Mouse (Mus musculus): ENCODE data around the gene Cdc25b. TPM values are rescaled to one million over a fixed set of nuclear protein-coding genes. Genes with fewer than 3 reads are reported as not detected.
"Not testable (repeated sequence)": the region's sequence is repeated elsewhere in the genome, so short reads cannot be mapped to it uniquely, and the experiment has no call there.

The Cdc25b gene
- total and polyA plus RNA-seq, 3 experiments: 4.3 to 12.5 (median 10.3) TPM

DNA sequence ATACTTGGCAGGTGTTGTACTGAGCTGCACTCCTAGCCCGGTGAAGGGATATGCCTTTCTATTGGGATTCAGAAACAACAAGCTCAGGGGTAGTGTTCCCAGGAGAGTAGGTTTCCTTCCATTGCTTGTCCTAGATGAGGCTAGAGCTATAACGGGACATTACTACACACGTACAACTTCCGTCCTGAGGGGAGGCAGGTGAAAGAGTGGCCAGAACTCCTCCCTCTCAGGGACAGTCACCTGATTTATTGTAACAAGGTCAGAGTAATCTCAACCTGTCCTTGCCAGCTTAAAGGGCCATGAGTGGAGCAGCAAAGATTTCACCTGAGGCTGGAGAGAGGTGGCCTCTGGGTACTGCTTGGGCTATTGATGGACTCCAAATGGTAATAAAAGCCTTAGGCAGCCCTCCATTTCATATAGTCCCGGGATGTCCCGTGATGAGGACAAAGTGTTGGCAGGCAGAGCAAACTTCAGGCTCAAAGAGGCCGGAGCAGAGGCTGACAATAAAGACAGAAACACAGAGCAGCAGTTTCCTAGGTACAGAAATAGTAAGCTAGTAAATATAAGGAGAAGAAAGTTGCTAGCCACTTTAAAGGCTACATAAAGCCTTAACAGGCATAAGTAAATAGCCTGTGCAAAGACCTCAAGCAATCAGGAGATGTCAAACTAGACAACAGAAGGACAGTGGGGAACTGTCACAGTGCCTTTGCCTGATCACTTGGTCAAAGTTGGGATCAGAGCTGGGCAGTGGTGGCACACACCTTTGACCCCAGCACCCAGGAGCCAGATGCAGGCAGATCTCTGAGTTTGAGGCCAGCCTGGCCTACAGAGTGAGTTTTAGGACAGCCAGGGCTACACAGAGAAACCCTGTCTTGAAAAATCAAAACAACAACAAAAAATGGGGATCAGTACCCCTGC, 29.5 kb downstream of the Cdc25b start:
- no peak overlapping the region for H3K9ac ChIP-seq (ENCODE audit: low read depth, low read length)
- WGBS: 22% methylated on average over 7 of the region's 7 CpGs
- DNase-seq: peak in 1 of 2 experiments; percentile 67
- H3K79me2 ChIP-seq (replicated peaks; ENCODE audit: control insufficient read depth, insufficient read depth, low read length): no peaks in the 10 kb centered on the region
- intact Hi-C loops (cut with DNase I): no loop called here
- peak overlapping the region; percentile 83 for H3K27ac ChIP-seq
- no peaks in the 10 kb centered on the region for H3K27me3 ChIP-seq (ENCODE audit: control insufficient read depth, insufficient read depth, low read length)
- peaks cover 20% of the 10 kb centered on the region for H3K4me1 ChIP-seq (ENCODE audit: control insufficient read depth, insufficient read depth, low read length)
- TF ChIP-seq CTCF (IDR thresholded peaks at IDR 0.05) (no peak), EP300 (IDR thresholded peaks at IDR 0.05; ENCODE audit: insufficient read depth, low read depth, low read length) (peak; percentile 89), POLR2A (IDR thresholded peaks at IDR 0.05; ENCODE audit: insufficient read depth, low read depth, low read length) (peak; percentile 51; the same call in 1 of the 2 replicates)
- H3K4me3 ChIP-seq: no peak overlapping the region
- H3K36me3 ChIP-seq (ENCODE audit: control insufficient read depth, insufficient read depth, low read length): peaks cover 12% of the 10 kb centered on the region

DNA sequence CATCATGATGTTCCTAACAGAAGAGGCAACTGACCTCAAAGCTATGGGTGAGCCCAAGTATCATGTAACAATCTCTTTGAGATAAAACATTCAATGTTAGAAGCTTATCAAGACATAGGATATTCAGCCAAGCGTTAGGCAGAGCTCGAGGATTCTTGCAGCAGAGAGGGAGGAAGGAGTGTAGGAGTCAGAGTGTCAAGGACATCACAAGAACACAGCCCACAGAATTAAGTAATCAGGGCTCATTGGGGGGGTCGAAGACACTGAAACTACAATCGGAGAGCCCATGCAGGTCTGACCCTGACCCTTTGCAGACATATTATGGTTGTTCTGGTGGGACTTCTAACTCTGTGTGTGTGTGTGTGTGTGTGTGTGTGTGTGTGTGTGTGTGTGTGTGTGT, 33.3 kb downstream of the Cdc25b start:
- no peak overlapping the region for H3K27ac ChIP-seq
- DNase-seq: no peak
- no peaks in the 10 kb centered on the region for H3K27me3 ChIP-seq (ENCODE audit: control insufficient read depth, insufficient read depth, low read length)
- H3K4me3 ChIP-seq: no peak overlapping the region
- peaks cover 5% of the 10 kb centered on the region for H3K36me3 ChIP-seq (ENCODE audit: control insufficient read depth, insufficient read depth, low read length)
- no peaks in the 10 kb centered on the region for H3K79me2 ChIP-seq (replicated peaks; ENCODE audit: control insufficient read depth, insufficient read depth, low read length)
- intact Hi-C loops (cut with DNase I): no loop called here
- no peak overlapping the region for H3K9ac ChIP-seq (ENCODE audit: low read depth, low read length)
- TF ChIP-seq POLR2A (IDR thresholded peaks at IDR 0.05; ENCODE audit: insufficient read depth, low read depth, low read length) (no peak), CTCF (IDR thresholded peaks at IDR 0.05) (no peak), EP300 (IDR thresholded peaks at IDR 0.05; ENCODE audit: insufficient read depth, low read depth, low read length) (no peak)
- peaks cover 9% of the 10 kb centered on the region for H3K4me1 ChIP-seq (ENCODE audit: control insufficient read depth, insufficient read depth, low read length)
- 58% methylated on average over 4 of the region's 4 CpGs for WGBS

DNA sequence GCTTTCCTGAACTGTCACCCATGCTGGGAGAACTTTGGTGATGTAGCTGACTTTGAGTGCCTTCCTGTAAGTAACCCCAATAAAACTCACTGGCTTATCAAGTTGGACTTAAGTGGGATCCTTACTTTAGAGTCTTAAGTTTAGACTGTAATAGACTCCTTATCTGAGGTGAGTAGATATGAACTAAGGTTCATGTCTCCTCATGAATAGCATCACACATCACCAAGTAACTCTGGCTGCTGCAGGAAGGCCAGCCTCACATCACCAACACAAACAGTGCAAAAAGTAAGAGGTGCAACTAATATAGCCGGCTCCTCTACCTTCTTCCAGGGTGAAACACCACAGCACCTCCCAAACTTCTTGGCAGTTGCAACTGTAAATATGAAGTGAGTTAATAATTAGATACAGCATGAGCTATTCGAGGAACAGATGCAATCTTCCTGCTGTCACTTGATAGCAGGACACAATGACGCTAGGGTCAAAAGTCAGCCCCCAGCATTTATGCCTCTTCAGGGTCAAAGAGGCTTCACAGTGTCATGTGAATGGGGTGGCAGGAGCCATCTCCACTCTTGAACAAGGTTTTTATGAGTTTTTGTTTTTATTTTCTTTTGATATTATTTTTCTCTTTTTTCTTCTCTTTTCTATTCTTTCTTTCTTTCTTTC, 35.2 kb downstream of the Cdc25b start:
- no peaks in the 10 kb centered on the region for H3K79me2 ChIP-seq (replicated peaks; ENCODE audit: control insufficient read depth, insufficient read depth, low read length)
- H3K27ac ChIP-seq: no peak overlapping the region
- H3K27me3 ChIP-seq (ENCODE audit: control insufficient read depth, insufficient read depth, low read length): no peaks in the 10 kb centered on the region
- TF ChIP-seq EP300 (IDR thresholded peaks at IDR 0.05; ENCODE audit: insufficient read depth, low read depth, low read length): no peak
- TF ChIP-seq CTCF (IDR thresholded peaks at IDR 0.05): no peak
- no peak for TF ChIP-seq POLR2A (IDR thresholded peaks at IDR 0.05; ENCODE audit: insufficient read depth, low read depth, low read length)
- 45% methylated on average over 3 of the region's 3 CpGs for WGBS
- H3K36me3 ChIP-seq (ENCODE audit: control insufficient read depth, insufficient read depth, low read length): no peaks in the 10 kb centered on the region
- DNase-seq: no peak
- peaks cover 1% of the 10 kb centered on the region for H3K4me1 ChIP-seq (ENCODE audit: control insufficient read depth, insufficient read depth, low read length)
- intact Hi-C loops (cut with DNase I): no loop called here
- H3K9ac ChIP-seq (ENCODE audit: low read depth, low read length): no peak overlapping the region
- H3K4me3 ChIP-seq: no peak overlapping the region

DNA sequence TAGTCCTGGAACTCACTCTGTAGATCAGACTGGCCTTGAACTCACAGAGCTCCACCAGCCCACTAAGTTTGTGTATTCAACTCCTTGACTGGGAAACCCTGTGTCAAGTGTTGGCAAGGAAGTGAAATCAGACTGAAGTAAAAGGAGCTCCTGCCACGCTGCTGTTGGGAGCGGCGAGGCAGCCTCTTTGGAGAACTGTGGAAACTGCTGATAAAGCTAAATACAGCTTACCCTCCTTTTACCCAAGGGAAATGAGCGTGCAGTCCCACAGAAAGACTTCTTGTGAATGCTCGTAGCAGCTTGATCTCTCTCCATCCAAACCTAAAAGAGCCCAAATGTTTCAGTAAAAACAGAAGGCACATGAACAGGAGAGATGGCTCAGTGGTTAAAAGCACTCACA, 35.8 kb downstream of the Cdc25b start:
- intact Hi-C loops (cut with DNase I): no loop called here
- peak in 1 of 2 experiments; percentile 37 for DNase-seq
- TF ChIP-seq CTCF (IDR thresholded peaks at IDR 0.05) (no peak), EP300 (IDR thresholded peaks at IDR 0.05; ENCODE audit: insufficient read depth, low read depth, low read length) (no peak), POLR2A (IDR thresholded peaks at IDR 0.05; ENCODE audit: insufficient read depth, low read depth, low read length) (no peak)
- Histone ChIP-seq H3K27ac (no peak overlapping the region), H3K4me3 (no peak overlapping the region), H3K27me3 (ENCODE audit: control insufficient read depth, insufficient read depth, low read length) (no peaks in the 10 kb centered on the region), H3K36me3 (ENCODE audit: control insufficient read depth, insufficient read depth, low read length) (no peaks in the 10 kb centered on the region), H3K79me2 (replicated peaks; ENCODE audit: control insufficient read depth, insufficient read depth, low read length) (no peaks in the 10 kb centered on the region), H3K9ac (ENCODE audit: low read depth, low read length) (no peak overlapping the region), H3K4me1 (ENCODE audit: control insufficient read depth, insufficient read depth, low read length) (peaks cover 1% of the 10 kb centered on the region)
- 14% methylated on average over 5 of the region's 5 CpGs for WGBS

DNA sequence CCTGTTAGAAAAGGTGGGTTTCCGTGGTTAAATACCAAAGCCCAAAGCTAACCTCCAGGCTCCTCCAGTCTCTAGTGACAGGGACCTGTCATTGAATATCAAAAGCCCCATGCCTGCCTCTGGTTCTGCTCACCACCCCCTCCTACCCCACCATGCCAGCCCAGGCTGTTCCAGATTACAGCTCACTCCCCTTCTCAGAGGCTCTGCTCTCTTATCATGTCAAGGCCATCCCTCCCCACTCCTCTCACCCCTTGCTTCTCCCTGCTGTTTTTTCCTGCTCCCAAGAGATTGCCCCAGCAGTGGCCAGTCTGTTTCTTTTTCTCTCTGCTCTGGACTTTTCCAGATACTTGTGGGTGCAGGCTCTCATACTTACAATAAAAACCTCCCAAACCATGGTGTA, 36.8 kb downstream of the Cdc25b start:
- Histone ChIP-seq H3K4me1 (ENCODE audit: control insufficient read depth, insufficient read depth, low read length) (peaks cover 1% of the 10 kb centered on the region; the same call in 1 of the 2 replicates), H3K9ac (ENCODE audit: low read depth, low read length) (no peak overlapping the region), H3K27me3 (ENCODE audit: control insufficient read depth, insufficient read depth, low read length) (no peaks in the 10 kb centered on the region), H3K79me2 (replicated peaks; ENCODE audit: control insufficient read depth, insufficient read depth, low read length) (no peaks in the 10 kb centered on the region), H3K36me3 (ENCODE audit: control insufficient read depth, insufficient read depth, low read length) (no peaks in the 10 kb centered on the region), H3K4me3 (no peak overlapping the region), H3K27ac (no peak overlapping the region)
- TF ChIP-seq POLR2A (IDR thresholded peaks at IDR 0.05; ENCODE audit: insufficient read depth, low read depth, low read length) (no peak), EP300 (IDR thresholded peaks at IDR 0.05; ENCODE audit: insufficient read depth, low read depth, low read length) (no peak), CTCF (IDR thresholded peaks at IDR 0.05) (no peak)
- no peak for DNase-seq
- intact Hi-C loops (cut with DNase I): no loop called here
- 83% methylated on average over 1 of the region's 1 CpGs for WGBS

DNA sequence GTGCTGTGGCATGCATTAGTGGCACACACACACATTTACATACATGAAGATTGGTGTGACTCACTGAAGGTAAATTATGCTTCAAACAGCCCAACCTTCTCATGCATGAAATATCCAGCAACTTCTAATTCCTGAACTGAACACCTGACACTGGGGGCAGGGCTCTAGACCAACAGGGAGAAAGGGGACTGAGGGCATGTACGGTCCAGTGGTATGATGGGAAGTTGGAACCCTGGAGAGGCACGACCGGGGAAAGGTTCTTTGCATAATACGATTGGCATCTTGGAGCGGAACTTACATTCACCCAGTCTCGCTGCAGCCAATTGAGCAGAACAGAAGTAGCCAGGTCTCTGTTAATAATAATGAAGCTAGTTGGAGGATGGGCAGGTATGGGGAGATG, 38.4 kb downstream of the Cdc25b start:
- no peaks in the 10 kb centered on the region for H3K79me2 ChIP-seq (replicated peaks; ENCODE audit: control insufficient read depth, insufficient read depth, low read length)
- H3K27ac ChIP-seq: no peak overlapping the region
- DNase-seq: no peak
- peaks cover 1% of the 10 kb centered on the region; the same call in 1 of the 2 replicates for H3K4me1 ChIP-seq (ENCODE audit: control insufficient read depth, insufficient read depth, low read length)
- intact Hi-C loops (cut with DNase I): no loop called here
- TF ChIP-seq EP300 (IDR thresholded peaks at IDR 0.05; ENCODE audit: insufficient read depth, low read depth, low read length): no peak
- no peak for TF ChIP-seq CTCF (IDR thresholded peaks at IDR 0.05)
- TF ChIP-seq POLR2A (IDR thresholded peaks at IDR 0.05; ENCODE audit: insufficient read depth, low read depth, low read length): no peak
- no peaks in the 10 kb centered on the region for H3K36me3 ChIP-seq (ENCODE audit: control insufficient read depth, insufficient read depth, low read length)
- H3K4me3 ChIP-seq: no peak overlapping the region
- H3K9ac ChIP-seq (ENCODE audit: low read depth, low read length): no peak overlapping the region
- no peaks in the 10 kb centered on the region for H3K27me3 ChIP-seq (ENCODE audit: control insufficient read depth, insufficient read depth, low read length)
- WGBS: 84% methylated on average over 6 of the region's 6 CpGs

DNA sequence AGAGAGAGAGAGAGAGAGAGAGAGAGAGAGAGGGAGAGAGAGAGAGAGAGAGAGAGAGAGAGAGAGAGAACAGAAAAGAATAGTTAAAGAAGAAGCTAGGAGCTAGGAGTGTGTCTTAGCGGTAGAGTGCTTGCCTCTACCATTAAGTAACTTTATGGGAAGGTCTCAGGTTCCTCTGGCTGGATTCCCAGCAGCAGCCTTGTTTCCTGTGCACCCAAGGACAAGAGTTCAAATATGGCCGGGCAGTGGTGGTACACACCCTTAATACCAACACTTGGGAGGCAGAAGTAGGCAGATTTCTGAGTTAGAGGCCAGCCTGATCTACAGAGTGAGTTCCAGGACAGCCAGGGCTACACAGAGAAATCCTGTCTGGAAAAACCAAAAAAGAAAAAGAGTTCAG, 39.9 kb downstream of the Cdc25b start:
- H3K36me3 ChIP-seq (ENCODE audit: control insufficient read depth, insufficient read depth, low read length); H3K4me3 ChIP-seq; H3K27me3 ChIP-seq (ENCODE audit: control insufficient read depth, insufficient read depth, low read length); intact Hi-C loops (cut with DNase I); DNase-seq; H3K27ac ChIP-seq; H3K9ac ChIP-seq (ENCODE audit: low read depth, low read length); H3K4me1 ChIP-seq (ENCODE audit: control insufficient read depth, insufficient read depth, low read length); H3K79me2 ChIP-seq (replicated peaks; ENCODE audit: control insufficient read depth, insufficient read depth, low read length): not testable (repeated sequence)
- 31% methylated on average over 2 of the region's 2 CpGs for WGBS

Measured in heart, adult 2 months (tissue).